Mouse (Mus musculus) brain, embryonic 14.5 days (tissue): Measurements from ENCODE around the gene Dab1.

Experiments used
- CTCF ChIP-seq: fragments of 200-500 bp; IDR thresholded peaks from 2 replicates; pipeline ENCODE4 v1.5.1; 2012; ENCODE audit warnings: inconsistent platforms, mild to moderate bottlenecking, moderate library complexity, borderline replicate concordance; ENCODE audit not compliant: insufficient read depth, insufficient read length; ENCODE audit errors: extremely low read depth
- POLR2A ChIP-seq: fragments of 200-500 bp; IDR thresholded peaks from 2 replicates; pipeline ENCODE4 v1.6.1; 2012; ENCODE audit warnings: mild to moderate bottlenecking, inconsistent platforms, borderline replicate concordance; ENCODE audit not compliant: poor library complexity, insufficient read depth, insufficient read length, severe bottlenecking; ENCODE audit errors: extremely low read depth

DNA sequence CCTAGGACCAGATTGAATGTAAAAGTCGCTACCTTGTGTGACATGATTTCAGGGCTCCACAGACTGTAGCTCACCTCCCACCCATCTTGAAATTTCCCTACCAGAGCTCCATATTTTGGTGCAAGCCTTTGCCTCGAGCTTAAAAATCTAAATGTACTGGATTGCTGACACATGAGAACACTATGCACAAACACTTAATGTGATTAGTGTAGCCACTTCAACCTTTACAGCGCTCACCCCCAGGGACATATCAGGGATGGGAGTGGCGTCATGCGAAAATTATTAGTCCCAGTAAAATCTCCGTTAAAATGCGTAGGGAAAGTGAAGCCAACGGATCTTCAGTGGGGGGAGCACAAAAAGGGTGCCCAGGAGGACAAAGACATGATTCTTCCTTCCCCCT is 953.3 kb downstream of the Dab1 start:
- TF ChIP-seq CTCF, result no peak
- TF ChIP-seq POLR2A, result no peak
